ENCODE assay signal across 9 mouse cellular contexts in genomic region chr8:122666827-122667226, GRCm38 (mm10). TPM values are rescaled to one million over a fixed set of nuclear protein-coding genes. Genes with fewer than 3 reads are reported as not detected.
DNase-seq lines count a peak whose midpoint lies in the region; ATAC-seq and TF ChIP-seq lines count a peak whose summit lies in the region.
"Had no signal": no experiment of that assay in that cellular context is flagged by ENCODE, and none has a peak within 500 bp of the region (broad histone marks: within the 10 kb centered on the region; RNA-seq: fewer than 3 reads in every experiment).

No protein-coding gene starts in this region.

- in situ Hi-C loops in CH12.LX (cut with MboI; ENCODE audit: low pct_ligation_motif_present, low pct_unique_long_range_greater_than_20kb, low sequenced_read_pairs), result no loop called here

- H3K4me3 ChIP-seq in CH12.LX (replicated peaks in 1 of 3; ENCODE audit: low read depth in 2 of 3, low read length in 2 of 3, poor library complexity in 1 of 3), result no peak overlapping the region
- no peak overlapping the region for H3K4me3 ChIP-seq in neural tube, embryonic 13.5 days

- no peak overlapping the region for H3K9ac ChIP-seq in CH12.LX (ENCODE audit: insufficient read depth, low read depth)
- H3K9ac ChIP-seq in neural tube, embryonic 13.5 days, result peak overlapping the region; percentile 44

- DNase-seq in heart, adult 18-20 months, result peak; percentile 52 to 54
- DNase-seq in heart, postnatal 25 days (ENCODE audit: low spot score), result no peak
- DNase-seq in CH12.LX (ENCODE audit: extremely low read depth), result peak; percentile 20
- DNase-seq in left cerebral cortex, postnatal 10 days (ENCODE audit: extremely low spot score in 1 of 2, low spot score in 2 of 2), result peak; percentile 59 to 61
- no peak for DNase-seq in urinary bladder, postnatal 25 days (ENCODE audit: low spot score)
- no peak for DNase-seq in adrenal gland, adult 18-20 months (ENCODE audit: low spot score in 2 of 2)

- dilution Hi-C loops in CH12.LX (cut with MboI; ENCODE audit: extremely low pct_ligation_motif_present, extremely low pct_unique_long_range_greater_than_20kb, low sequenced_read_pairs), result no loop called here

- no peaks in the 10 kb centered on the region for H3K79me2 ChIP-seq in CH12.LX (replicated peaks; ENCODE audit: control insufficient read depth, extremely low read depth, insufficient read depth, poor library complexity, severe bottlenecking)

- peak; percentile 72 for ATAC-seq in granulocyte monocyte progenitor cell, adult 5-6 weeks (replicated peaks; ENCODE audit: poor library complexity, severe bottlenecking)
- no peak for ATAC-seq in neural tube, embryonic 13.5 days (ENCODE audit: low read depth)

- no peak for TF ChIP-seq POLR2A in CH12.LX (IDR thresholded peaks at IDR 0.05; ENCODE audit: low read depth, low read length)

- TF ChIP-seq RAD21 in CH12.LX (IDR thresholded peaks at IDR 0.05; ENCODE audit: low read depth, low read length), result no peak

- no peak for TF ChIP-seq CTCF in CH12.LX (conservative IDR thresholded peaks at IDR 0.05 in 1 of 2, IDR thresholded peaks at IDR 0.05 in 1 of 2; ENCODE audit: low read depth in 2 of 2, low read length in 2 of 2)

- no peak overlapping the region for H3K4me2 ChIP-seq in CH12.LX (ENCODE audit: insufficient read depth, low read depth, poor library complexity, severe bottlenecking)
- peak overlapping the region; percentile 37 for H3K4me2 ChIP-seq in neural tube, embryonic 13.5 days

- no peak overlapping the region for H3K27ac ChIP-seq in CH12.LX (ENCODE audit: insufficient read depth, low read depth)
- H3K27ac ChIP-seq in neural tube, embryonic 13.5 days (replicated peaks), result peak overlapping the region; percentile 79

- H3K9me3 ChIP-seq in CH12.LX (replicated peaks; ENCODE audit: low read length), result no peaks in the 10 kb centered on the region
- no peaks in the 10 kb centered on the region for H3K9me3 ChIP-seq in neural tube, embryonic 13.5 days

- no peak for TF ChIP-seq EP300 in CH12.LX (IDR thresholded peaks at IDR 0.05; ENCODE audit: low read length)

- peaks cover 21 to 96% of the 10 kb centered on the region in 2 experiments for H3K36me3 ChIP-seq in CH12.LX (replicated peaks in 1 of 2; ENCODE audit: control insufficient read depth in 1 of 2, insufficient read depth in 1 of 2, low read length in 1 of 2)
- peaks cover 2% of the 10 kb centered on the region; the same call in 1 of the 2 replicates for H3K36me3 ChIP-seq in neural tube, embryonic 13.5 days

- peaks cover 15 to 45% of the 10 kb centered on the region in 2 experiments for H3K4me1 ChIP-seq in CH12.LX (ENCODE audit: control insufficient read depth in 1 of 2, insufficient read depth in 2 of 2)
- peaks cover 96% of the 10 kb centered on the region for H3K4me1 ChIP-seq in neural tube, embryonic 13.5 days (replicated peaks)

- 60% methylated on average over 12 of the region's 12 CpGs for WGBS in neural tube, embryonic 13.5 days

- no peaks in the 10 kb centered on the region for H3K27me3 ChIP-seq in CH12.LX (replicated peaks)
- no peaks in the 10 kb centered on the region for H3K27me3 ChIP-seq in neural tube, embryonic 13.5 days

- intact Hi-C loops in heart, postnatal 25 days (cut with DNase I), result no loop called here
- intact Hi-C loops in left cerebral cortex, postnatal 10 days (cut with DNase I), result no loop called here

TF ChIP-seq in CH12.LX, 34 proteins besides CTCF, POLR2A, EP300 and RAD21:
- TF ChIP-seq JUND (conservative IDR thresholded peaks at IDR 0.05; ENCODE audit: low read depth, low read length) (no peak), POLR2AphosphoS2 (IDR thresholded peaks at IDR 0.05; ENCODE audit: low read depth, low read length) (no peak), SMC3 (IDR thresholded peaks at IDR 0.05; ENCODE audit: low read depth, low read length) (no peak), USF2 (conservative IDR thresholded peaks at IDR 0.05; ENCODE audit: low read depth, low read length) (no peak), UBTF (IDR thresholded peaks at IDR 0.05; ENCODE audit: low read depth, low read length) (no peak), MAX (IDR thresholded peaks at IDR 0.05; ENCODE audit: low read length) (no peak), USF1 (IDR thresholded peaks at IDR 0.05; ENCODE audit: low read depth, low read length) (no peak), RCOR1 (conservative IDR thresholded peaks at IDR 0.05; ENCODE audit: low read depth, low read length) (no peak), SIN3A (IDR thresholded peaks at IDR 0.05; ENCODE audit: low read length) (no peak), CHD2 (IDR thresholded peaks at IDR 0.05; ENCODE audit: low read length) (no peak)

RNA-seq across cellular contexts. Expression of gene Cbfa2t3, which starts 32.1 kb away (rescaled TPM):
- 10 to 100 TPM; 18.7 to 20.4 TPM for total RNA-seq in heart, adult 18-20 months (2021)
- total RNA-seq in heart, postnatal 25 days (2021), result 10 to 100 TPM; 18.5 to 25.3 TPM
- total RNA-seq in CH12.LX (2012; rRNA removed) (2.1 and 3.4 TPM in 2 replicates), CH12.LX (2014; rRNA removed) (0.43 and 0.47 TPM in 2 replicates)
- 16.5 and 22.6 TPM in 2 replicates for polyA plus RNA-seq in CH12.LX (2012; ENCODE audit: insufficient read length, low read depth)
- 35.4 and 37.7 TPM in 2 replicates for total RNA-seq in granulocyte monocyte progenitor cell, adult 5-6 weeks (2014; fragmentation: Nextera tagmentation)
- total RNA-seq in granulocyte monocyte progenitor cell, adult 5-6 weeks (2017), result 8.3 and 16.0 TPM in 2 replicates
- total RNA-seq in left cerebral cortex, postnatal 10 days (2021), result 10 to 100 TPM; 17.8 to 18.8 TPM
- 21.2 and 22.2 TPM in 2 replicates for polyA plus RNA-seq in neural tube, embryonic 13.5 days (2015; fragmentation: Nextera tagmentation; extraction: Ambion mirVana)
- 10 to 100 TPM; 10.5 to 28.9 TPM for total RNA-seq in adrenal gland, adult 18-20 months (2021)

RNA-seq across cellular contexts. Expression of gene Pabpn1l, which starts 44.3 kb away (rescaled TPM):
- total RNA-seq in heart, adult 18-20 months (2021), result not detected
- total RNA-seq in heart, postnatal 25 days (2021), result not detected
- not detected in 2 replicates for total RNA-seq in CH12.LX (2012; rRNA removed)
- not detected in 2 replicates for total RNA-seq in CH12.LX (2014; rRNA removed)
- polyA plus RNA-seq in CH12.LX (2012; ENCODE audit: insufficient read length, low read depth), result not detected in 2 replicates
- not detected in 2 replicates for total RNA-seq in granulocyte monocyte progenitor cell, adult 5-6 weeks (2014; fragmentation: Nextera tagmentation)
- total RNA-seq in granulocyte monocyte progenitor cell, adult 5-6 weeks (2017), result not detected in 2 replicates
- total RNA-seq in left cerebral cortex, postnatal 10 days (2021), result not detected
- polyA plus RNA-seq in neural tube, embryonic 13.5 days (2015; fragmentation: Nextera tagmentation; extraction: Ambion mirVana), result not detected in 2 replicates
- not detected for total RNA-seq in adrenal gland, adult 18-20 months (2021)
- polyA plus RNA-seq: intestine, embryonic 14.5 days had no signal

RNA-seq across cellular contexts. Expression of gene Trappc2l, which starts 55.4 kb away (rescaled TPM):
- 10 to 100 TPM; 62.0 to 69.1 TPM for total RNA-seq in heart, adult 18-20 months (2021)
- 10 to 100 TPM; 58.4 to 62.8 TPM for total RNA-seq in heart, postnatal 25 days (2021)
- total RNA-seq in CH12.LX (2012; rRNA removed) (64.2 and 67.0 TPM in 2 replicates), CH12.LX (2014; rRNA removed) (10.1 and 15.7 TPM in 2 replicates)
- polyA plus RNA-seq in CH12.LX (2012; ENCODE audit: insufficient read length, low read depth), result 36.0 and 38.8 TPM in 2 replicates
- 41.0 and 55.7 TPM in 2 replicates for total RNA-seq in granulocyte monocyte progenitor cell, adult 5-6 weeks (2014; fragmentation: Nextera tagmentation)
- total RNA-seq in granulocyte monocyte progenitor cell, adult 5-6 weeks (2017), result 16.1 and 21.7 TPM in 2 replicates
- total RNA-seq in left cerebral cortex, postnatal 10 days (2021), result 10 to 100 TPM; 81.8 to 83.6 TPM
- 84.7 and 101 TPM in 2 replicates for polyA plus RNA-seq in neural tube, embryonic 13.5 days (2015; fragmentation: Nextera tagmentation; extraction: Ambion mirVana)
- 10 to 100 TPM; 63.1 to 64.5 TPM for total RNA-seq in adrenal gland, adult 18-20 months (2021)

RNA-seq across cellular contexts. Expression of gene Galns, which starts 55.6 kb away (rescaled TPM):
- 1 to 10 TPM; 3.6 to 4.0 TPM for total RNA-seq in heart, adult 18-20 months (2021)
- 1 to 10 TPM; 2.9 to 3.4 TPM for total RNA-seq in heart, postnatal 25 days (2021)
- total RNA-seq in CH12.LX (2012; rRNA removed) (19.8 and 25.6 TPM in 2 replicates), CH12.LX (2014; rRNA removed) (13.2 and 16.4 TPM in 2 replicates)
- 23.5 and 25.6 TPM in 2 replicates for polyA plus RNA-seq in CH12.LX (2012; ENCODE audit: insufficient read length, low read depth)
- total RNA-seq in granulocyte monocyte progenitor cell, adult 5-6 weeks (2014; fragmentation: Nextera tagmentation), result 39.0 and 46.3 TPM in 2 replicates
- total RNA-seq in granulocyte monocyte progenitor cell, adult 5-6 weeks (2017), result 36.1 and 46.6 TPM in 2 replicates
- total RNA-seq in left cerebral cortex, postnatal 10 days (2021), result 10 to 100 TPM; 12.5 to 14.6 TPM
- polyA plus RNA-seq in neural tube, embryonic 13.5 days (2015; fragmentation: Nextera tagmentation; extraction: Ambion mirVana), result 5.5 and 6.5 TPM in 2 replicates
- 1 to 10 TPM; 5.0 to 6.1 TPM for total RNA-seq in adrenal gland, adult 18-20 months (2021)

Comparison
In these comparisons a context has a peak if more than half of its experiments do, and no peak if none do; other contexts are left out.
1. DNase-seq: peak in heart, adult 18-20 months (2 of 2), CH12.LX (single experiment) and left cerebral cortex, postnatal 10 days (2 of 2); none in heart, postnatal 25 days (single experiment), urinary bladder, postnatal 25 days (single experiment) and adrenal gland, adult 18-20 months (0 of 2).